Mouse (Mus musculus): ENCODE measurements around the gene Trpm8.

The Trpm8 gene

DNA sequence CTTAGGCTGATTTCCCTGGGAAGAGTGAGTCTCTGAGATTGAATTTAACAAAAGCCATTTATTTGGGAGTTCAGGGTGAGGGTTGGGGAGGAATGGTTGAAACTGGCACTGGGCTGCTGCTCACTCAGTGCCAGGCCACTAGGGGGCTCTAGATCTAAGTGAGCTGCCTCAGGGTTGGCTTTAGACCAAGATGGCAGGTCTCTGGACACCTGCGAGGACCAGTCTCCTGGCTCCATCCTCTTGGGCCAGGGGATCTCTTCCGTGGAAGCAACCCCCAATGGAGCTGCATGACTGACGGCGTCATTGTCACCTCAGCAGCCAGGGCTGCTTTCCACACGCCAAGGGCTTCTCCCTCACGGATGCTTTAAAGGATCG lies 7.5 kb downstream of the Trpm8 start:
- no peak for DNase-seq (ENCODE audit: low spot score)

DNA sequence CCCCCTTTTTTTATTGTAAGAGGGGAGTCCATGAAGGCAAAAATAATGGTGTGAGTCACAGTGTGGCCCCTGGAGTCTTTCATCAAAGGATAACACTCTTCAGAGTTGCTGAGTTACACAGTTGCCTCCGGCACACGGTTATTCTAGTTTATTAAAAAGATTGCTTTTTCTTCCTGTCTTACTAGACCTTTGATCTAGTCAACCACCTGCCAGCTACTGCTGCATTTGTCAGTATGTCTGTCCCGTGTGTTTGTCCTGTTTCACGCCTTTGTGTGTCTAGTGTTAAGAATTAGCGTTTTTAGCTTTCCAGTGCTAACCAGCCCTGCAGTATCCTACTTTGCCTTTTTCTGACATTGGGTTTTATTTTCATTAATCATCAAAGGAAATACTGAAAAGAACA lies 8.2 kb downstream of the Trpm8 start:
- DNase-seq (ENCODE audit: low spot score), result no peak

DNA sequence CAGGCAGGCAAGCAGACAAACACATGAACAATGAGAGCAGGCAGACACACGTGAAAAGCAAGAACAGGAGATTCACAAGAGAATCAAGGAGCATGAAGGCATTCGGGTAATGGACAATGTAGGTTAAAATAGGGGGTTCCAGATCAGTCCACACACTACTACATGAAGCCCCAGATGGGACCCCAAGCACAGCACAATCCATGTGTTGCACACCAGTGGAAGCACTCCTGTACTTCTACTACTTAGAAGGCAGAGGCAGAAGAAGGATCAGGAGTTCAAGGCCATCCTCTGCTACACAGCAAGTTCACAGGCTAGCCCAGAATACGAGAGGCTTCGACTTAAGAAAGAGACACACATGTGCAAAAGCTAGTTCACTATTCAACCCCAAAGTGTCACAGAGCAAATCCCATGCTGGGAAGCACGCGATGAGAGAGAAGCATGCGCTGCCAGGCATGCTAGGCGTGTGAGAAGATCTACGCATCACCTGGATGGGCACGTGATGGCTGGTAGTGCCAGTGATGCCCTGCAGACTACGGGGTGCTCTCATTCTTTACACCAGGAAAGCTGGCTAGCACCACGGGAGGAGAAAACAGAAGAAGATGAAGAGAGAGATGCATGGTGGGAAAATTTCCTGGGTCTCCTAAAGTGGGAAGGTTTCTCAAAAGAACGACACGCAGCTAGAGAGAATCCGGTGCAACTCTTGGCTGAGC lies 8.8 kb downstream of the Trpm8 start:
- no peak for DNase-seq (ENCODE audit: low spot score)

DNA sequence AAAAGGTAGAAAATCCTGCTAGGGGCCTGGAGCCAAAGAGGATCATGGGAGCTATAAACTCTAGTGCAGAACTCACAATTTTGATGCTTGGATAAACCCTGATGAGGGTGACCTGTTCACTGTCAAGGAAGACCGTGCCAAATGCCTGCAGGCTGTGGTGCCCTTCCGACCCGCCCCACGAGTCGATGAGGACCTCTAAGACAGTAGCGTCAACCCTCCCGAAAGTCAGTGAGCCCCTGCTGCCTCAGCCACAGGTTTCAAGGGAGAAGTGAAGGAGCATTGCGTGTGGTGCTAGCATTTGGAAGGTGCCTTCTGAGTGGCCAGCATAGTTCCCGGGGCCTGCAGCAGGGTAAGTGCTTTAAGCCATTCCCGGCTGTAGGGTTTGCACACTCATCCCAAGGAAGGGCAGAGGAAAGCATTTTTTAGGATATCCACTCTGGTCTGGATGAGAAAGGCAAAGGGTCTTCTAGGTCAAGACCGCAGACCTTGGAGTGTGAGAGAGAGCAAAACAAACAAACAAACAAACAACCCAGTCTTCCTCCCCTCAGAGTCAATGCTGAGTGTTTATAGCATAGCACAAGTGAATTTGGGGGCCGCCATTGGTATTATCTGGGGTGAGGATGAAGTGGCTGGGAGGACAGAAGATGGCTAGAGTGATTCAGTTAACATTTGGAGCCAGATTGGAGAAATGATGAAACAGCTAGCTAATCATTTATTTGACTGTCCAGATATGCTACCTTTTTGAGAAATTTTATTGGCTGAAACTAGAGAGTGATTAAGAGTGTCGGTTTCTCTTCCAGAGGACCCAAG lies 9.6 kb downstream of the Trpm8 start:
- no peak for DNase-seq (ENCODE audit: low spot score)

DNA sequence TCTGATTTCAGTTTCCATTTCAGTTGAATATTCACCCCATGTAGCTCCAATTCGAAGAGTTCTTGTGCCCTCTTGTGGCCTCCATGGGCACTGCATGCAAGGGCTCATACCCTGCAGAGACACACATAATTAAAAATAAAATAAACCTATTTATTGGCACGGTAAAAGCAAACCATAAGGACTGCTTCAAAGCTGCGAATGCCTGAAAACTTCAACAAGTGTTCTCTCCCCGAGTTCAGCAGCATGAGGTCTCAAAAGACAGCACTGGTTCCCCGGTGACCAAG lies 10.2 kb downstream of the Trpm8 start:
- no peak for DNase-seq (ENCODE audit: low spot score)

DNA sequence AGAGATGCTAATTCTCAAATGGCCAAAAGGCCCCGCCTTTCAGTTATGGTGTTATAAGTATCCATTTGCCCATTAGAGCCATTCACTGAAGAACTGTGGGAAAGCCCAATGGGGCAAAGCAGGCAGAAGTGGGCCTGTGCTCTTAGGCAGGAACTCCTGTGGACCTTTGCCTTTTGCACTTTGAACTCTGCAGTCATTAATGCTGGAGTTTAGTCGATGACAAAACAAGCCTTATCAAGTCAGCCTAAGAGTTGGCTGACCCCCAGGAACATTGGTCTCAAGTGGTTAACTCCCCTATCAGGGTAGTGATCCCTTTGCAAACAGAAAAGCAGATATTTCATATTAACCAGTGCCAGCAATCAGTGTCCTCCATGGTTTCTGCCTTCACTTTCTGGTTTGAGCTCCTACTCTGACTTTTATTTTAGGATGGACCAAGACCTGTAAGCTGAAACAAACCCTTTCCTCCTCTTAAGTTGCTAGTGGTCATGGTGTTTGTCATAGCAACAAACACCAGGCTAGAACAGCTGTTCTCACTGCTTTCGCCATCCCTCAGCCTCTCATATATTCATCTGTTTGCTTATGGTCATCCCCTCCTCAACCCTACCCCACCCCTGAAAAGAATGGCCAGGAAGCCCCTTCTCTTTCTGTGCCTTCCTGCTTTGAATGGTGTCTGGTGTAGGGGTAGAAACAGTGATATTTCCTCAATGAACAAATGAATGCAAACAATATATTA lies 10.8 kb downstream of the Trpm8 start:
- no peak for DNase-seq (ENCODE audit: low spot score)

DNA sequence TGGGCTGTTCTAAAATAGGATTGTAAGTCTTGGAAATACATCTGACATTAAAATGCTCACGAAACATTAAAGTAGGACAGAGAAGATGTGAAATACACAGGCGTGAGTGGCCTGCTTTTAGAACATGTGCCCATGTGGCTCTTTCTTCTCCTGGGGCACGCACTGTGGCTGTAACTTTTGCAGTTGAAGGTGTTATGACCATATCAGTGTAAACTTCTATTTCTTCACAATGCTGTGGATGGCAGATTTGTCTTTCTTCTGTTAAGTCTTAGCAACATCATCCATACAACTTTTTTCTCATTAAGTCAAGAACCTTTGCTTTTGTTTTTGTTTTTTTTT lies 11.3 kb downstream of the Trpm8 start:
- no peak for DNase-seq (ENCODE audit: low spot score)

DNA sequence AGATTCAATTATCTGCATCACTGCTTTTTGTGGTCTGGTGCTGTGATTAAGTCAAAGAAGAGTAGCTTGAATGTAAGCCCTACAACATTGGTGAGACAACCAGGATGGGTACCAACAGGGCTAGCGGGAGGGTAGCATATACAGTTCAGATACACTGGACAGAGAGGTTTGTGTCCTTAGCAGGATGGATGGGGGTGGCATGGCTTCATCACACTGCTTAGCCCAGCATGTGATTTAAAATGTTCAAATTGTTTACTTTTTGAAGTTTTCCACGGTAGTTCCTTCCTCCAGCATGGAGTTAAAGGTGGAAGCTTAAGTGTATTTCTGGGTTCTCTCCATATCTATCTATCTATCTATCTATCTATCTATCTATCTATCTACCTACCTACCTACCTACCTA lies 11.7 kb downstream of the Trpm8 start:
- no peak for DNase-seq (ENCODE audit: low spot score)

DNA sequence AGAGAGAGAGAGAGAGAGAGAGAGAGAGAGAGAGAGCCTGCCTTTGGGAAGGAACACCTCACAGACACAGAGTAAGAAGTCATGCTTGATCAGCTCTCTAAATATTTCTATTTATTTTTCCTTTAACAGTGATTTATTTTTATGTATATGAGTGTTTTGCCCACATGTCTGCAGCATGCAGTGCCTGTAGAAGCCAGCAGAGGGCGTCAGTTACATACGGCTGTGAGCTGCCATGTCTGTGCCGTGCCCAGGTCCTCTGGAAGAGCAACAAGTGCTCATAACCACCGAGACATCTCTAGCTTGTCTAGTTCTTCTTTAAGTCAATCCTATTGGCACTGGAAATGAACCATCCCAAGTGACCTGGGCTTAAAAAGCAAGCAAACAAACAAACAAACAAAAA lies 12.5 kb downstream of the Trpm8 start:
- DNase-seq (ENCODE audit: low spot score), result no peak

DNA sequence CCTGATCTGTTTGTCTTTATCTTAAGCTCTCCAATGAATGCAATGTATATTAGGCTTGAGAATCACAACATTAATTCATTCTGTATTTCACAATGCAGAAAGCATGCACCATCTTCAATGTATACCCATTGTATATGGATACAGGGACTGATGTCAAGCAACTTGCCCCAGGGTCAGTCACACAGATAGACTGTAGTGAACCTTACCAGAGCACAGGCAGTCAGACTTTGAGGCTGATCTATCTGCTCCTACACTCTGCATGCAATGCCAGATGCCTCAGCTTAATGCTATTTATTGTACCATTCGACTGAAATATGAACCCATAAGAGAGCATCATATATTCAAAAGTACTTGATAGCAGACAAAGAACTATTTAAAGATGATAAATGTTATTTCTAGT lies 13.1 kb downstream of the Trpm8 start:
- no peak for DNase-seq (ENCODE audit: low spot score)

DNA sequence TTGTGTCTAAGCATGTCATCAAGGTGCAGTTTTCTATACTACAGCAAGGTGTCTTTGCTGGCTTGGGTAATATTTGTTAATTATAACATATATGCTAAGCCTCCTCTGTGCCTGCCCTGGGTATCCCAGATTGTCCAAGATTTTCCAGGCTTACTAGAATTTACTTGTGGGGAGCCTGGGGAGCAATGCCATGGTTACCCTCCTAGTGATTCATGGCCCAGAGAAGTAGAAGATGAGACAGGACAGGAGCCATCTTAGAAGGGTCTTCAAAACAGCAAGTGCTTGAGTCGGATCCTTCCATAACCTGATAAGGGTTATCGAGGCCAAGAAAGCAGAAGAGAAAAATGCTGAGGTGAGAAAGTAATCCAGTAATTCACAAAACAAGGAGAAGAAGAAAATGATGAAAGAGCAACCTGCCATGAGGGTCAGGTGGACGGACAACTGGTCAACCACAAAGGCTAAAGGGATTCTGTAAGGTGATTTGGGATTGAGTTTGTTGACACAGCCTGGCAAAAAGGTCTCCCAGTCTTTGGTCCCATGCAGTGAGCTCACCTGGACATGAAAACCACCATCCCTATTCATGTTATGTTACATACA lies 14.0 kb downstream of the Trpm8 start:
- DNase-seq (ENCODE audit: low spot score), result no peak

DNA sequence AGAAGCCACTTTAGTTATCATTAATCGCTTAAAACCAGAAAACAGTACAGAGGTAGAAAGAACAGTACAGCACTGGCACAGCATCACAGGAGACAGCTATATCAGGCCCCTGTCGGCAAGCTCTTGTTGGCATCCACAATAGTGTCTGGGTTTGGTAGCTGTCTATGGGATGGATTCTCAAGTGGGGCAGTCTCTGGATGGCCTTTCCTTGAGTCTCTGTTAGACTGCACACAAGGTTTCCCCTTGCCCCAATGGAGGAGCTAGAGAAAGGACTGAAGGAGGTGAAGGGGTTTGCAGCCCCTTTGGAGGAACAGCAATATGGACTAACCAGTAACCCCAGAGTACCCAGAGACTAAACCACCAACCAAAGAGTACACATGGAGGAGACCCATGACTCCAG lies 14.6 kb downstream of the Trpm8 start:
- DNase-seq (ENCODE audit: low spot score), result no peak

DNA sequence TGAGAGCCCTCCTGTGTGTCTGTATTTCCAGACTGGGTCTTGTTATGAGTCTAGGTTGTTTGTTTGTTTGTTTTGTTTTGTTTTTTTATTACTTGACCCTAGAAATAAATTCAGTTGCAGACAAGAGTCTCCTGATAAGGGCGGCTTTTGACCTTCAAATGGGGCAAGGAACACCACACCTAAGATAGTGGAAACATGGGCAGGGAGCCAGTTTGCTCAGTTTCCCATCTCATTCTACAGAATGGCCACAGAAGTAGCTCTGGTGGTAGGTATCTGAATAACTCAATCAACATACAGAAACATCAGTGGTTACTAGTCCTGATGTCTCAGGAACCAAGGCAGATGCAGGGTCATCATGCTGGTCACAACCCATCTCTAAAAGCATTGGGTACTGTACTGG lies 17.2 kb downstream of the Trpm8 start:
- DNase-seq (ENCODE audit: low spot score), result no peak

DNA sequence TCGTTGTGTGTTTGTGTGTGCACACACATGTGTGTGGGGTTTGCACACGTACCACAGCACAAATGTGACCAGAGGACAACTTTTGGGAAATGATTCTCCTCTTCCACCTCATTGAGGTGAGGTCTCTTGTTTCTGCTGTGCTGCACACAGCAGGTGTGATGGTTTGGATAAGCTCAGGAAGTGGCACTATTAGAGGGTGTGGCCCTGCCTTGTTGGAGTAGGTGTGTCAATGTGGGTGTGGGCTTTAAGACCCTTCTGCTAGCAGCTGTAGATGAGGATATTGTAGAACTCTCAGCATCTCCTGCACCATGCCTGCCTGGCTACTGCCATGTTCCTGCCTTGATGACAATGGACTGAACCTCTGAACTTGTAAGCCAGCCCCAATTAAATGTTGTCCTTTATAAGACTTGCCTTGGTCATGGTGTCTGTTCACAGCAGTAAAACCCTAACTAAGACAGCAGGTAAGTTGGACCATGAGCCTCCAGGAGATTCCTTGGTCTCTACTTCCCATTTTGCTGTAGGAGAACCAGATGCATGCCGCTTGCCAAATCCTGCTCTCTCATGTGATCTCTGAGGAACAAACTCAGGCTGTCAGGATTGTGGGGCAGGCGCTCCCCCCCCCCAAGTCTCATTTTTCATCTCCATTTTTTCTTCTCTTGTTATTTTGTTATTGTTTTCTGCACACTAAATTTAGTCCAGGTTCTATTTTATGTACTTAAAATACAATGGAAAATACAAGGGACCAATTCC lies 18.9 kb downstream of the Trpm8 start:
- no peak for DNase-seq (ENCODE audit: low spot score)

DNA sequence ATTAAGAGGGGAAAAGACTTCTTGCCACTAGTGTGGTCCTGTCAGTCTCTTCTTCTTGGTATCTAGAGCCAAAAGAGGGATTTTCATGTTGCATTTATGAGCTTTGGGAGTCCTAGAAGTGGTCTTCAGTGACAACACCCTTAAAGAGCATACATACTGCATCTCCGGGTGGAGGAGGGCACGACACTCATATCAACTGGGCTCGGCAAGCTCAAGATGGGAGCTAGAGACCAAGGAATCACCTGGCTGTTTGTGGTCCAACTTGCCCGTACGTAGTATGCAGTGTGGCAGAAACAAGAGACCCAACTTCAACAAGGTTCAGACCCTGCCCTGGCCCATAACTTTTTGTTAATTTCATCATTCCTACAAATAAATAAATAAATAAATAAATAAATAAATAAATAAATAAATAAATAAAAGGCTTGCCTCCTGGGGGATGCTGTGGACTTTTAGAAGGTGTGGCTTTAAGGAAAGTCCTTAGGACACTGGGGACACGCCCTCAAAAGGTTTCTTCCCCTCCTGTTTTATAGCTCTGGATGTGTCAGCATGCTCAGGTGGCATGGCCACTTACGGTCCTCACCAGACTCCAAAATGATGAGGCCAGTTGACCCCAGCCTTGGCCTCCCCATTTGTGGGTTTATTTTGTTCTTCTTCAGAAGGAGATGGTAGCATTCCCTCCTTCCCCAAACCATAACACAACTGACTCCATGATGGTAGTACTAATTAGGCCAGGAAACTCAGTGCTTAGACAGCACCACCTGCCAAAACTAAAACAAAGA lies 20.2 kb downstream of the Trpm8 start:
- no peak for DNase-seq (ENCODE audit: low spot score)

DNA sequence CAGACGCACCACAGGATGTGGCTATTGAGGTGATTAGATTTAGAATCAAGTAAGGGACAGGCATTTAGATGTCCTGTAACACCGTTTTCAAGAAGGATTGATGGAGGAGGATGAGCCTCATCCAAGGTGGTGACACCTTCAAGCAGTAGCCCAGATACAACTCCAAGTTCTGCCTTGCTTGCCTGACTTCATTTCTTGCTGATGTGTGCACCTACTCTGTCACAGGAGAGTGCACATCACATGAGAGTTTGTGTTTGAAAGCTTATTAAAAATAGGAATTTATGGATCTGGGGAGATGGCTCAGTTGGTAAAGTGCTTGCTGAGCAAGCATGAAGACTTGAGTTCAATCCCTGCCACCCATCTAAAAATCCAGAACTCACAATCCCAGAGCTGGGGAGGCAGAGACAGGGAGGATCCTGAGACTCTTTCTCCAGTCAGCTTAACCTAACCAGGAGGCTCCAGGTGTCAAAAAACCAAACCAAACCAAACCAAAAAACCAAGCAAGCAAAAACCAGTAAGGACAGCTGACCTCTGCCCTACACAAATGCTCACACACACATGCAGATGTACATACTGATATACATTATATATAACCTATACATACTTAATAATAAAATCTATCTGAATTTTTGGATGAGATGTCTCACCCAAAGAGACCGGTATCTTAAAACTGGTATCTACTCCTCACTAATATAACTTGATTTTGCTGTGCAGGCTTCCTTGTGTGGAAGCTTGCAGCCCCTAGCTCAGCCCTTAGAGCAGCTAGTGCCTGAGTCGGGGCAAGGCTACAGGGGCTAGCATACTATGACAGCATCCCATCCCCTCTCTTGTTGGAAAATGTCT lies 21.4 kb downstream of the Trpm8 start:
- DNase-seq (ENCODE audit: low spot score), result no peak

DNA sequence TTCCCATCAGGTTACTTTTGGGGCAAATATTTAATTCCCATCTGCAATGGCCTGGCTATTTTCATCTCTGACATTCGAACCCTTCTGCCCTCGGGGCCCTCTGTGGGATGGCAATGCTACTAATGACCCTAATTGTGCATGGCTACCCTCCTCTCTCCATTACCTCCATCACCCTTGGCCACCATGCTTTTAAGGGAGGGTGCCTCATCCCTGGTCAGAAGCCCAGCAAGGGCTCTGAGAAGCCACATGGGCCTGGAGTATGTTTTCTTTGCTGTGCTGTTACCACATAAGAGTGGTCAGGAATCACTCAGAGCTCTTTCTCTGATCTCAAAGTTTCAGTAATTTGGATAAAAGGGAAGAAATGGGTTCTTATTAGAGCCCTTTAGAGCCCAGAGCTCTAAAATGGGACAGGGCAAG lies 22.1 kb downstream of the Trpm8 start:
- no peak for DNase-seq (ENCODE audit: low spot score)

DNA sequence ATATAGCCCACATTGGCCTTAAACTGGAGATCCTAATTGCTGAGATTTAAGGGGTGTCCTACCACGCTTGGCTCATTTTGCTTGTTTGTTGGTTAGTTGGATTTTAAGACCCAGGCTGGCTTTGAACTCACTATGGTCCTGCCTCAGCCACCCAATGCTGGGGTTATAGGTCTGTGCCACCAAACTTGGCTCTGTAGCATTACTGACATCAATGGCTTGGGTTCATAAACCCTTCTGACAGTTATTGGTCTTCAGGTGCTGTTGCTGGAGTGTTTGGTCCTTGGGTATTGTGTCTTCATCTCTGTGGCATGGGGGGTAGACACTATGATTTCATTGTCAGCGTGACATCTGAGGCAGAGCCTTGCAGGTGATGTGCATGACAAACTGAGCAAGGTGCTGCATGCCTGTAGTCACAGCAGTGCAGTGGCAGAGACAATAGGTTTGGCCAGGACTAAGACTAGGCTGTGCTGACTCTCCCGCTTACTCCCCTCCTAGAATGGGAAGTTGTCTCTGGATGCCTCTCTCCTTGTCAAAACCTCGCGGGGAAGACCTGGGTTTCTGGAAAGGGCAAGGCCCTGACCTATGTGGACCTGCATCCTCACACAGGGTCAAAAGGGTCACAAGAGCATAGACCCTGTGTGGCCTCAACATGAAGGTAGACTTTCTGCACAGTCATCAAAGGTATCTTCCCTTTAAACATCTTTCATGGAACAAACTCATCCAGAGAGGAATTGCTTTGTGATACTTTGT lies 23.0 kb downstream of the Trpm8 start:
- no peak for DNase-seq (ENCODE audit: low spot score)

DNA sequence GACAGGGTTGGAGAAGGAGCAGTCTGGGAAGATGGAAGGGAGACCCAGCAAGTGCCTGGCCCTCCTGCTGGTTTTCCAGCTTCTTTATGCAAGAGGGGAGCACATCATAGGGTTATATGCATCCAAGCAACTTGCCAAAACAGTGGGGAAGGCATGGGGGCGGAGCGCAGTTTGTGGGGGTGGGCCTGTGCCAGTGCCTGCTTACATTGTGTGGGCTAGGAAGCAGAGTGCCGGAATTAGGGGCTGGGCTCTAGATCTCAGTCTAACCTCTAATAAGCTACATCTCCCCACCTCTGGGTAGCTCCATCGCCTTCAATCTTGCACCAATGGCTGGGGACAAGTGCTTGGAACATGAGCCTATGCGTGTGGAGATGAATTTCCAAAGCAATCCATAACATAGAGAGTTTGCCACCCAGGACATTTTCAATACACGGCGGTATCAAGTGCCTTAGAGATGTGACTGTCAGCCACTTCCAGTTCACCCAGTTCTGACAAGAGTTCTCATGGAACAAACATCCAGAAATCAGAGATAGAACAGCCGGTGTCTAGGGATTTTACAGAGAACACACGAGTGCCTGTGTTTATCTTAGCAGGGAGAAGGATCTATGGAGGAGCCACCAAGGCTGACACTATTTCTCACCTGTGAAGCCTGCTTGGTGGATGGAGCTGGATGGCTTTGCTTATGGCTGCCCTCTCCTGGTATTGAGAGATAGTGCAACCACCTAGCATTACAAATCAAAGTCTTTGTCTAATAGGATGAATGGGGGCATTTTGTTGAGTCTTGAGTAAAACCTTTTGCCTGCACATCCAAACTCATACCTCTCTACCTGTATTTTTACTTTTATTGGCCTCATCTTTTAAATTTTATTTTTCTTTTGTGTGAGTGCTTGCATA lies 23.9 kb downstream of the Trpm8 start:
- no peak for DNase-seq (ENCODE audit: low spot score)
